Mouse (Mus musculus): ENCODE measurements around the gene Mettl7a2. TPM values are rescaled to one million over a fixed set of nuclear protein-coding genes. Genes with fewer than 3 reads are reported as not detected.
"Not testable (repeated sequence)": the region's sequence is repeated elsewhere in the genome, so short reads cannot be mapped to it uniquely, and the experiment has no call there.

Mettl7a2 gene
- polyA plus RNA-seq, 1 experiment from 2014 or later = not detected

DNA sequence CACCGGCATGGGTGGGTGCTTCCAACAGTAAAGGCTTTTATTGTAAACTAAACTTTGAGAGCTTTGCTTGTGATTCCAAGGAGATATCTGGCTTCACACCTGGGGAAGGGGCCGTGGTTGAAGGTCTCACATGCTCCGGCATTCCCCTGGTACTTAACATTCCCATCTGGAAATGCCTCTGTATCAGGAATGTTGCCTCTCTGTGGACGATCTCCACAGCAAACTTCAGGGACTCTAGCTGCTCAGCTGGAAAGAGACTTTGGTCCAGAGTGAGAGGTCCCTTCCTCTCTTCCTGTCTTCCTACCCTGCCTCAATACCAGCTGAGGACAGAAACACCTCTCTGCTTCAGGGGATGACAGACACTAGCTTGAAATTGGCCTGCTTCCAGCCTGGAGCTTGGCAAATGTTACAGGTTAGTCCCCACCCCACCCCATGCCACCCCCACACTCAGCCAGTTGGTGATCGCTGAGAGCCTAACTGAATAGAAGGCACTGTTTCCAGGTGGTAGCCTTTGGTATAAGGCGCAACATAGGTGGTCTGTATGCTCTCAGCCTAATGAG is 1.4 kb upstream of the Mettl7a2 start:
- no peak overlapping the region for H3K27ac ChIP-seq (replicated peaks)
- H3K27me3 ChIP-seq (ENCODE audit: low read depth, poor library complexity, severe bottlenecking) = no peaks in the 10 kb centered on the region
- DNase-seq (ENCODE audit: low spot score) = no peak
- H3K4me3 ChIP-seq = no peak overlapping the region
- H3K9me3 ChIP-seq (replicated peaks) = 0 out of 2 replicates have a peak, but pooled peaks cover under 1% of the 10 kb centered on the region
- 81% methylated on average over 6 of the region's 6 CpGs for WGBS
- no peaks in the 10 kb centered on the region for H3K36me3 ChIP-seq
- peaks cover 15% of the 10 kb centered on the region for H3K4me1 ChIP-seq

GRCm38 (mm10) chr15:100353399-100353798 is 399 bp downstream of the Mettl7a2 start:
- H3K36me3 ChIP-seq; DNase-seq (ENCODE audit: low spot score); H3K9me3 ChIP-seq (replicated peaks); H3K4me3 ChIP-seq; H3K27ac ChIP-seq (replicated peaks); H3K27me3 ChIP-seq (ENCODE audit: low read depth, poor library complexity, severe bottlenecking); H3K4me1 ChIP-seq: not testable (repeated sequence)
- WGBS = 93% methylated on average over 22 of the region's 22 CpGs

GRCm38 (mm10) chr15:100355876-100356275 is 2.9 kb downstream of the Mettl7a2 start:
- Histone ChIP-seq H3K4me3 (no peak overlapping the region), H3K27me3 (ENCODE audit: low read depth, poor library complexity, severe bottlenecking) (no peaks in the 10 kb centered on the region), H3K36me3 (no peaks in the 10 kb centered on the region), H3K9me3 (replicated peaks) (no peaks in the 10 kb centered on the region), H3K27ac (replicated peaks) (no peak overlapping the region), H3K4me1 (no peaks in the 10 kb centered on the region)
- DNase-seq (ENCODE audit: low spot score) = no peak
- WGBS = 90% methylated on average over 5 of the region's 5 CpGs

DNA sequence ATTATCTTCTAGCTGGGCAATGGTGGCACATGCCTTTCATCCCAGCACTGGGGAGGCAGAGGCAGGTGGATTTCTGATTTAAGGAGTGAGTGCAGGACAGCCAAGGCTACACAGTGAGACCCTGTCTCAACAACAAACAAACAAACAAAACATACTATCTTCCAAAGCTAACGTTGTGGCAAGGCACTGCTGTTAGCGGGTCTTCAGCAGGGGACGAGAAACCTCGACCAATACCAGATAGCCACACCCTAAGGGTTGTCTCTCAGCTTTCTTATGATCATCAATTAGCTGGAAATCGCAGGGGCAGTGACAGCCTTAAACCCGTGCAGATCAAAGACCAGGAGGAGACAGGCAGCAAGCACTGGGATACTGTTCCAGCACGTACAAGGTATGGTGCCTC is 11.2 kb downstream of the Mettl7a2 start, which contains the start of gene Higd1c:
Gene Higd1c, plus strand, starts transcription at position 301 of the 400 bp plus-strand sequence.
- WGBS = 80% methylated on average over 7 of the region's 7 CpGs

DNA sequence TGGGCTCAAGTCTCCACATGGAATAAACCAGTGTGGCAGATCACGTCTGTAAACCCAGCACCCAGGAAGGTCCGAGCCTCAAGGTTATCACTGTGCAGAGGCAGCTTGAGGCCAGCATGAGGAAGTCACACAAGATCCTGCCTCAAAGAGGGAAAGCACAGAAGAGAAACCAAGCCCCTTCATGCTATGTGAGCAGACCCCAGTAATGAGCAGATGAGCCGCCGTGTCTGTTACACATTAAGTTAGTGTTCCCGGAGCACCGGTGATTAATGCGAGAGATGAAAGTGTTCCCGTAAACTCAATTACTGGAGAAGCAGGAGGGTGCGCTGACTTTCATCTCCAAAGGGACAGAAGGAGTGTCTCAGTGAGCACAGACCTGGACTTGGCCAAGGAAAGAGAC is 13.0 kb downstream of the Mettl7a2 start:
- H3K36me3 ChIP-seq; H3K4me3 ChIP-seq; H3K4me1 ChIP-seq; H3K27me3 ChIP-seq (ENCODE audit: low read depth, poor library complexity, severe bottlenecking); H3K9me3 ChIP-seq (replicated peaks); H3K27ac ChIP-seq (replicated peaks); DNase-seq (ENCODE audit: low spot score): not testable (repeated sequence)
- 78% methylated on average over 9 of the region's 9 CpGs for WGBS

More for the DNA sequence above, 11.2 kb downstream of the Mettl7a2 start, which contains the start of gene Higd1c:
- Histone ChIP-seq H3K27ac (replicated peaks) (no peak within 1 kb of the TSS), H3K4me3 (no peak within 1 kb of the TSS), H3K9me3 (replicated peaks) (0 out of 2 replicates have a peak, but pooled peaks cover 3% of the 10 kb centered on the region), H3K36me3 (no peaks in the 10 kb centered on the region), H3K4me1 (no peaks in the 10 kb centered on the region), H3K27me3 (ENCODE audit: low read depth, poor library complexity, severe bottlenecking) (no peaks in the 10 kb centered on the region)
- no peak for DNase-seq (ENCODE audit: low spot score)

DNA sequence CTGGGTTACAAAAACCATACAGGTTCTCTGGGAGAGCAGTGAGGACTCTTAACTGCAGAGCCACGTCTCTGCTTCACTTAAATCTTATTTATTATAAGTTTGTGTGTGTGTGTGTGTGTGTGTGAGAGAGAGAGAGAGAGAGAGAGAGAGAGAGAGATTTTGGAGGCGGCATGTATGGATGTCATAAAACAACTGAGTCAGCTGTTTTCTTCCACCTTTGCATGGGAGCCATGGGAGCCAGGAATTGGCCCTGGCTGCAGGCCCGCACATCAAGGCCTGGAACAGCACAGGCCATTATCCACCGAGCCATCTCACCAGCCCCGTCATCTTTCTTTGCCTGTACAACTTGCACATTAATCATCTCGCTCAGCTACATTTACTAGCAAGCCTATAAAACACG is 14.1 kb downstream of the Mettl7a2 start:
- 88% methylated on average over 7 of the region's 7 CpGs for WGBS
- H3K36me3 ChIP-seq = no peaks in the 10 kb centered on the region
- H3K4me1 ChIP-seq = no peaks in the 10 kb centered on the region
- no peak overlapping the region for H3K4me3 ChIP-seq
- H3K27me3 ChIP-seq (ENCODE audit: low read depth, poor library complexity, severe bottlenecking) = no peaks in the 10 kb centered on the region
- no peak for DNase-seq (ENCODE audit: low spot score)
- no peak overlapping the region for H3K27ac ChIP-seq (replicated peaks)
- 0 out of 2 replicates have a peak, but pooled peaks cover 3% of the 10 kb centered on the region for H3K9me3 ChIP-seq (replicated peaks)

DNA sequence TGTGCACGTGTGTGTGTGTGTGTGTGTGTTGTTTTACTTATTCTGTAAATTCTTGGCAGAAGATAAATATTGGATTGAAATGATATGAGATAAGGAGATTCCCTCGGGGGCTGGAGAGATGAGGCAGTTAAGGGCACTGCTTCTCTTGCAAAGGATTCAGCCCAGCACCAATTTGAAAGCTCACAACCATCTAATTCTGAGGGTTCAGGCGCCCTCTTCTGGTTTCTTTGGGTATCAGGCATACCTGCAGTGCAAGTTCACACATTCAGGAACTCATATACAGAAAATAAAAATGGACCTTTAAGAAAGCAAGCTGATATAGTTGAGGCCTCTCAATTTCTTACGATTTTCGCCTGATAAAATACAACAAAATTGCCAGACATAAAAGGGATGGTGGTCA is 22.1 kb downstream of the Mettl7a2 start:
- WGBS = 44% methylated on average over 5 of the region's 5 CpGs
- Histone ChIP-seq H3K27me3 (ENCODE audit: low read depth, poor library complexity, severe bottlenecking) (no peaks in the 10 kb centered on the region), H3K9me3 (replicated peaks) (no peaks in the 10 kb centered on the region), H3K4me1 (no peaks in the 10 kb centered on the region), H3K27ac (replicated peaks) (no peak overlapping the region), H3K4me3 (no peak overlapping the region), H3K36me3 (no peaks in the 10 kb centered on the region)
- peak; percentile 53 for DNase-seq (ENCODE audit: low spot score)

GRCm38 (mm10) chr15:100377847-100378505 is 25.0 kb downstream of the Mettl7a2 start:
- H3K4me3 ChIP-seq; H3K27ac ChIP-seq (replicated peaks); H3K9me3 ChIP-seq (replicated peaks); H3K4me1 ChIP-seq; DNase-seq (ENCODE audit: low spot score); H3K27me3 ChIP-seq (ENCODE audit: low read depth, poor library complexity, severe bottlenecking); H3K36me3 ChIP-seq: not testable (repeated sequence)
- WGBS = 39% methylated on average over 3 of the region's 9 CpGs

DNA sequence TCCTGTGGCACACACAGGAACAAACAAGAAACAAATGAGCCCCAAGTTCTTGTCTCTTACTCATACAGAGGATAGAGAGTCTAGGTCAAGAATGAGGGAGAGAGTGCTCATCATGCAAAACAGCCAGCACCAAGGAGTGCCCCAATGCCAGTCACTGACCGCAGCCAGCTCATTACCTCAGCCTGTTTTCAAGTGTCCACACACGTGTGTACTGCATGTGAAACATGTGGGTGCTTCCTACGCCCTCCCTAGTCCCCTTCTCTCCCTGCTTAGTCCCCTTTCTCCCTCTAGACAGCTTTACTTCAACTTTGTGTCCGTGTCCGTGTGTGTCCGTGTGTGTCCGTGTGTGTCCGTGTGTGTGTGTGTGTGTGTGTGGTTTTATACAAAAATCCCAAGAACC is 26.7 kb downstream of the Mettl7a2 start:
- no peak for DNase-seq (ENCODE audit: low spot score)
- 89% methylated on average over 8 of the region's 8 CpGs for WGBS

DNA sequence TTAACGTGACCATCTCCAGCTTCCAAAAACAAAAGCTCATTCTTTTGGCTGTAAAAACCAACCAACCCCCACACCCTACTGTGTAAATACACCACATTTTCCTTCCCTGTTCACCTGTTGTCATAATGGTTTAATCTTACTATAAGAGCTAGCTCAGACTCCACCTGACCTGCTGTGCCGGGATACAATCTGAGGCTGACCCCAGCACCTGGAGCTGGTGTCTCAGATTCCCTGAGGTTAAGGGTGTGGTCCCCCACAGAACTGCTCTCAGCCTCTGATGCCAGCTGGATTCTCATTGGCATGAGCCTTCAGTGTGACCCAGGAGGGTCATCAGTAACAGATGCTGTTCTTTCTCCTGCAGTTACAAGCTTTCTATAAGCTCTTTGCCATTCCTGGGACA is 27.1 kb downstream of the Mettl7a2 start:
- H3K4me1 ChIP-seq = 0 out of 2 replicates have a peak, but pooled peaks cover 3% of the 10 kb centered on the region
- DNase-seq (ENCODE audit: low spot score) = no peak
- no peak overlapping the region for H3K4me3 ChIP-seq
- H3K36me3 ChIP-seq = no peaks in the 10 kb centered on the region
- 73% methylated on average over 2 of the region's 2 CpGs for WGBS
- H3K9me3 ChIP-seq (replicated peaks) = no peaks in the 10 kb centered on the region
- no peaks in the 10 kb centered on the region for H3K27me3 ChIP-seq (ENCODE audit: low read depth, poor library complexity, severe bottlenecking)
- H3K27ac ChIP-seq (replicated peaks) = no peak overlapping the region

More for the DNA sequence above, 26.7 kb downstream of the Mettl7a2 start:
- H3K9me3 ChIP-seq (replicated peaks) = no peaks in the 10 kb centered on the region
- H3K4me3 ChIP-seq = no peak overlapping the region
- no peaks in the 10 kb centered on the region for H3K27me3 ChIP-seq (ENCODE audit: low read depth, poor library complexity, severe bottlenecking)
- no peak overlapping the region for H3K27ac ChIP-seq (replicated peaks)
- H3K36me3 ChIP-seq = no peaks in the 10 kb centered on the region
- H3K4me1 ChIP-seq = 0 out of 2 replicates have a peak, but pooled peaks cover 3% of the 10 kb centered on the region

DNA sequence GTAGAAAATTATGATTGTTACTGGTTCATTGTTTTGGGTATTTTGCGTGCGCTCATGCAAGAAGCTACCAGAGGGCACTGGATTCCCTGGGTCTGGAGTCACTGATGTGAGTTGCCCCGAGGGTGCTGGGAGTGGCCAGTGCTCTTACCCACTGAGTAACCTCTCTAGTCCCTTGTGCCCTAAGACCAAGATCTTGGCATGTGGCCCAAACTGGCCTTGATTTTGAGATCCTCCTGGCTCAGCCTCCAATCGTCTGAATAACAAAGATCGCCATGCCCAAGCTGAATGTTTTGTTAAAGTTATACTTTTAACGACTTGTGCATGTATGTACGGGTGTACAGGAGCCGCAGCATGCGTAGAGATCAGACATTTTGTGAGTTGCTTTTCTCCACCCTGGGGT is 32.7 kb downstream of the Mettl7a2 start:
- no peak overlapping the region for H3K4me3 ChIP-seq
- WGBS = 95% methylated on average over 9 of the region's 9 CpGs
- H3K4me1 ChIP-seq = peaks cover 13% of the 10 kb centered on the region
- no peaks in the 10 kb centered on the region for H3K36me3 ChIP-seq
- no peaks in the 10 kb centered on the region for H3K9me3 ChIP-seq (replicated peaks)
- DNase-seq (ENCODE audit: low spot score) = no peak
- no peak overlapping the region for H3K27ac ChIP-seq (replicated peaks)
- no peaks in the 10 kb centered on the region for H3K27me3 ChIP-seq (ENCODE audit: low read depth, poor library complexity, severe bottlenecking)

DNA sequence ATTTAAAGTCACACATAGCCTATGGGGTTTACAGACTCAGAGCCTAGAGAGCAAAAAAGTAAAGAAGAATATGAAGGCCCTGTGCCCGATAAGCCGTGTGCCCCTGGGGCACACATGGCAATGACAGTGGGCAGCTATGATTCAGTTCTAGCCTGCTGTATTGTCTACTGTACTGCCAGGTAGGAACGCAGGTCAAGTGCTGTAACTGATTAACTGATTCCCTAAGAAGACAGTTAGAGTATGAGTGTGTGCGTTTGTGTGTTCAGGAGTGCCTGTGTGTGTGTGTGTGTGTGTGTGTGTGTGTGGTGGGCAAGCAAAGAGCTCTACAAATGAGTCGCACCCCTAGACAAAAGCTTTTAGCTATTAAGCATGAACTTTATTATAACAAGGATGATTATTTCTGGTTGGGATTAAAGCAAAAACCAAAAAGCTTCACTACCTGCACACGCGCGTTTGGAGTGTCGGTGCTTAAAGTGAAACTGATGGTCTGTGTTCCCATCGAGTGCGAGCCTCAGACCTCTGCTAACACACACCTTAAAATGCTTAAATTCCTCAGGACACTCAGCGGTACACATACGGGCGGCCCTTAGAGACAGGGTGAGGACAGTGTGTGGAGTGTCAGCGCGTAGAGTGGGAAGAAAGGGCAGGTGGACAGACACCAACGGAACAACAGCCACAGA is 34.7 kb downstream of the Mettl7a2 start:
- H3K27ac ChIP-seq (replicated peaks) = no peak overlapping the region
- no peak for DNase-seq (ENCODE audit: low spot score)
- peaks cover 3% of the 10 kb centered on the region for H3K36me3 ChIP-seq
- no peak overlapping the region for H3K4me3 ChIP-seq
- 95% methylated on average over 17 of the region's 17 CpGs for WGBS
- H3K27me3 ChIP-seq (ENCODE audit: low read depth, poor library complexity, severe bottlenecking) = no peaks in the 10 kb centered on the region
- H3K4me1 ChIP-seq = peaks cover 13% of the 10 kb centered on the region
- no peaks in the 10 kb centered on the region for H3K9me3 ChIP-seq (replicated peaks)
